ENCODE assay signal across 9 mouse cellular contexts in the genomic region with DNA sequence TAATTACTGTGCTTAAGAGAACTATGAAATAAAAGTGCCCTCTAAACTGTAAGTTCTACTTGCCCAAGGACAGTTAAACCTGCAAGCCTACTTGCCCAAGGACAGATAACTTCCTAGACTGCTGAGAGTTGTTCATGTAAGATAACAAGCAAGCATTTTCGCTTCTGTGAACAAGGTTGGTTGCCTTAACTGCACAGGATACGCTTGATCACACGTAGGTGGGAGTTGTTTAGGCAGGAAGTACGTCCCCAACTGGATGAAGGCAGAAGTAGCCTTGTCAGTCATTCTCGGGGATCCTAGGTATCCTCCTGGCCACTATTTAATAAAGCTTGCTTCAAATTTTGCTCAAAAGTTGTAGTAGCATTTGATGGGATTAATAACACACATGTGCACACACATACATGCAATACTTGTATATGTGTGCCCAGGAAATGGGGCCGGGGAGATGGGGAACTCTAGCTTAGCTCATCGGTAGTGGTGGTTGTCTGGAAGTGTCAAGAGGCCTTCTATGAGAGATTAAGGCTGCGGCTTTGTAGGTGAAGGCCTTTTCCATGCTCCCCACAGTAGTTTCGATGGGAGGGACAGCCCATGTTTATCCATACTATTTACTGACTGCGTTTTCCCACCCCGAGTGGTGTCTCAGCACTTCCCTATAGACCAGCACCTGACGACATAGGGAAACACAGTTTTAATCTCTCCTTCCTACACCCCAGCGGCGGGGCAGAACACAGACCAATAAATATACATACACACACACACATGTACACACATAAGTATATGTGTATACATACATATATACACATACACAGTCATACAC. TPM values are rescaled to one million over a fixed set of nuclear protein-coding genes. Genes with fewer than 3 reads are reported as not detected.
DNase-seq lines count a peak whose midpoint lies in the region; ATAC-seq and TF ChIP-seq lines count a peak whose summit lies in the region.
"Had no signal": no experiment of that assay in that cellular context is flagged by ENCODE, and none has a peak within 500 bp of the region (broad histone marks: within the 10 kb centered on the region; RNA-seq: fewer than 3 reads in every experiment).

No protein-coding gene starts in this region.

- H3K9me3 ChIP-seq in ES-Bruce4 (replicated peaks; ENCODE audit: control insufficient read depth, insufficient read depth, low read length, poor library complexity, severe bottlenecking), result no peaks in the 10 kb centered on the region
- no peaks in the 10 kb centered on the region for H3K9me3 ChIP-seq in intestine, postnatal 0 days (ENCODE audit: control insufficient read depth)
- H3K9me3 ChIP-seq: G1E had no signal

- no peaks in the 10 kb centered on the region for H3K36me3 ChIP-seq in ES-Bruce4 (ENCODE audit: control insufficient read depth, insufficient read depth, low read length, poor library complexity, severe bottlenecking)
- no peaks in the 10 kb centered on the region for H3K36me3 ChIP-seq in intestine, postnatal 0 days (ENCODE audit: control insufficient read depth, insufficient read depth)
- H3K36me3 ChIP-seq in splenic B cell, adult 2 months (ENCODE audit: control insufficient read depth, insufficient read depth, low read length, poor library complexity, severe bottlenecking), result no peaks in the 10 kb centered on the region
- H3K36me3 ChIP-seq: G1E had no signal

- no peak overlapping the region for H3K4me3 ChIP-seq in ES-Bruce4 (ENCODE audit: low read depth, low read length)
- H3K4me3 ChIP-seq in intestine, postnatal 0 days (ENCODE audit: low read depth, low read length), result no peak overlapping the region
- H3K4me3 ChIP-seq: erythroblast, embryonic 14.5 days had no signal

- no peak for TF ChIP-seq EP300 in ES-Bruce4 (IDR thresholded peaks at IDR 0.05; ENCODE audit: insufficient read depth, low read depth, low read length)

- ATAC-seq in intestine, postnatal 0 days, result no peak

- no peak for TF ChIP-seq POLR2A in ES-Bruce4 (IDR thresholded peaks at IDR 0.05; ENCODE audit: insufficient read depth, low read length)

- 58% methylated on average over 14 of the region's 14 CpGs for WGBS in intestine, postnatal 0 days

- no peak overlapping the region for H3K9ac ChIP-seq in ES-Bruce4 (ENCODE audit: low read depth, poor library complexity, severe bottlenecking)
- H3K9ac ChIP-seq in intestine, postnatal 0 days (ENCODE audit: low read depth, low read length), result no peak overlapping the region

- no peak overlapping the region for H3K4me2 ChIP-seq in intestine, postnatal 0 days (replicated peaks; ENCODE audit: low read depth)

- DNase-seq in CD4-positive helper T cell, adult 2 months (ENCODE audit: low read depth, low spot score), result peak; percentile 33
- DNase-seq in splenic B cell, adult 2 months (ENCODE audit: low read depth, low spot score), result peak; percentile 66
- DNase-seq in kidney, adult 9 months, result no peak
- DNase-seq in spleen, postnatal 36 days (ENCODE audit: low spot score in 2 of 2), result no peak
- no peak for DNase-seq in cerebellum, postnatal 4 days (ENCODE audit: low spot score in 2 of 2)

- TF ChIP-seq CTCF in ES-Bruce4 (IDR thresholded peaks at IDR 0.05; ENCODE audit: low read depth, low read length), result no peak
- TF ChIP-seq CTCF in intestine, postnatal 0 days (IDR thresholded peaks at IDR 0.05; ENCODE audit: low read depth), result no peak

- no peaks in the 10 kb centered on the region for H3K27me3 ChIP-seq in ES-Bruce4 (ENCODE audit: control insufficient read depth, insufficient read depth, low read length, poor library complexity, severe bottlenecking)
- no peaks in the 10 kb centered on the region for H3K27me3 ChIP-seq in intestine, postnatal 0 days (replicated peaks; ENCODE audit: control insufficient read depth, insufficient read depth, low read length)
- no peaks in the 10 kb centered on the region for H3K27me3 ChIP-seq in splenic B cell, adult 2 months (ENCODE audit: control insufficient read depth, insufficient read depth, low read length, poor library complexity, severe bottlenecking)

- peak overlapping the region; percentile 38; the same call in 1 of the 2 replicates for H3K27ac ChIP-seq in ES-Bruce4 (ENCODE audit: insufficient read depth, low read length)
- peak overlapping the region; percentile 46; the same call in 1 of the 2 replicates for H3K27ac ChIP-seq in intestine, postnatal 0 days (ENCODE audit: low read depth, low read length)

- peaks cover 22% of the 10 kb centered on the region for H3K4me1 ChIP-seq in ES-Bruce4 (ENCODE audit: control insufficient read depth, insufficient read depth, low read length)
- peaks cover 8% of the 10 kb centered on the region; the same call in 1 of the 2 replicates for H3K4me1 ChIP-seq in intestine, postnatal 0 days (replicated peaks; ENCODE audit: control insufficient read depth, insufficient read depth, low read length)

RNA-seq across cellular contexts. Expression of gene Lgals9, which starts 21.0 kb away (rescaled TPM):
- 8.8 and 10.7 TPM in 2 replicates for polyA plus RNA-seq in ES-Bruce4 (2011; ENCODE audit: insufficient read depth, insufficient read length, low read depth, missing spikeins)
- polyA plus RNA-seq in intestine, postnatal 0 days (2015; fragmentation: Nextera tagmentation; extraction: Ambion mirVana), result 526 and 586 TPM in 2 replicates

Comparison
In these comparisons a context has a peak if more than half of its experiments do, and no peak if none do; other contexts are left out.
1. DNase-seq: peak in CD4-positive helper T cell, adult 2 months (single experiment) and splenic B cell, adult 2 months (single experiment); none in kidney, adult 9 months (single experiment), spleen, postnatal 36 days (0 of 2) and cerebellum, postnatal 4 days (0 of 2).
2. RNA of gene Lgals9, which starts 21.0 kb away (polyA plus RNA-seq): 526 to 586 TPM in intestine, postnatal 0 days; 8.8 to 10.7 TPM in ES-Bruce4; every median in the first group is over 10 times any median in the second.